Mouse (Mus musculus) MEL (cell line): Measurements from ENCODE around the gene Zfp933.

Experiments used
- ELF1 ChIP-seq: IDR thresholded peaks from 2 replicates; pipeline ENCODE4 v1.6.1; 2014; ENCODE audit warnings: low read depth, mild to moderate bottlenecking, inconsistent platforms, low read length, improper control_type of control experiment, moderate library complexity
- POLR2A ChIP-seq, 2 experiments: IDR thresholded peaks; 2 replicates each; pipeline ENCODE4 v1.6.1; 2011 to 2012; ENCODE audit warnings: low read length in 2 of 2, mild to moderate bottlenecking in 2 of 2, control low read depth in 1 of 2, improper control_type of control experiment in 1 of 2, low read depth in 1 of 2, moderate library complexity in 1 of 2; ENCODE audit not compliant: control insufficient read depth in 1 of 2, insufficient read depth in 1 of 2, poor library complexity in 1 of 2
- POLR2AphosphoS5 ChIP-seq: IDR thresholded peaks from 2 replicates; pipeline ENCODE4 v1.6.1; 2012; ENCODE audit warnings: low read depth, borderline replicate concordance, mild to moderate bottlenecking, inconsistent platforms, low read length, moderate library complexity, mixed read lengths
- SMC3 ChIP-seq: IDR thresholded peaks from 2 replicates; pipeline ENCODE4 v1.6.1; 2011; ENCODE audit warnings: low read depth, low read length, improper control_type of control experiment
- TCF12 ChIP-seq: IDR thresholded peaks from 2 replicates; pipeline ENCODE4 v1.6.1; 2014; ENCODE audit warnings: low read depth, mild to moderate bottlenecking, inconsistent platforms, low read length, improper control_type of control experiment, moderate library complexity

GRCm38 (mm10) chr4:147895815-147896330 is 47.7 kb upstream of the Zfp933 start:
- TF ChIP-seq POLR2AphosphoS5 (no peak), SMC3 (no peak), POLR2A (IDR thresholded peaks at IDR 0.05; ENCODE audit: control insufficient read depth in 1 of 2, insufficient read depth in 1 of 2, low read depth in 1 of 2, low read length in 2 of 2, poor library complexity in 1 of 2) (no peak), TCF12 (no peak), ELF1 (no peak)
